Mouse (Mus musculus) stomach, embryonic 14.5 days (tissue): ENCODE data around the gene Tspan5. TPM values are rescaled to one million over a fixed set of nuclear protein-coding genes. Genes with fewer than 3 reads are reported as not detected.
A peak's percentile ranks its signal among the peaks of the same experiment; 100 is the strongest.

ENCODE experiments used
- ATAC-seq: fragments of 200-750 bp; cut with Nextera tagmentation; 2 replicates; pipeline ENCODE4 v1.8.0; 2017; ENCODE audit warnings: low read depth, moderate TSS enrichment; ENCODE audit not compliant: insufficient number of reproducible peaks, insufficient read depth, low FRiP score
- H3K27ac ChIP-seq: fragments of 300-500 bp; sonication (generic); 2 replicates; pipeline ENCODE4 v1.5.1; 2014; ENCODE audit warnings: mild to moderate bottlenecking, low read length, moderate library complexity, mixed read lengths
- H3K27me3 ChIP-seq: fragments of 300-500 bp; sonication (generic); 2 replicates; pipeline ENCODE4 v1.6.1; 2014; ENCODE audit warnings: low read length, control low read depth, mixed read lengths; ENCODE audit not compliant: control insufficient read depth, insufficient read depth
- H3K36me3 ChIP-seq: fragments of 300-500 bp; sonication (generic); 2 replicates; pipeline ENCODE4 v1.6.1; 2014; ENCODE audit warnings: mild to moderate bottlenecking, control low read depth, low read length, moderate library complexity, mixed read lengths; ENCODE audit not compliant: control insufficient read depth, insufficient read depth
- H3K4me1 ChIP-seq: fragments of 300-500 bp; sonication (generic); 2 replicates; pipeline ENCODE4 v1.6.1; 2014; ENCODE audit warnings: low read length, control low read depth, mixed read lengths; ENCODE audit not compliant: control insufficient read depth, insufficient read depth
- H3K4me2 ChIP-seq: fragments of 300-500 bp; sonication (generic); replicated peaks from 2 replicates; pipeline ENCODE4 v1.6.1; 2014; ENCODE audit warnings: low read depth, low read length, control low read depth
- H3K4me3 ChIP-seq: fragments of 300-500 bp; sonication (generic); 2 replicates; pipeline ENCODE4 v1.5.1; 2014; ENCODE audit warnings: low read depth, low read length, control low read depth
- H3K9ac ChIP-seq: fragments of 300-500 bp; sonication (generic); replicated peaks from 2 replicates; pipeline ENCODE4 v1.6.1; 2014; ENCODE audit warnings: low read depth, mild to moderate bottlenecking, control low read depth, low read length, moderate library complexity, mixed read lengths
- H3K9me3 ChIP-seq: fragments of 300-500 bp; sonication (generic); 2 replicates; pipeline ENCODE4 v1.6.1; 2016; ENCODE audit warnings: low read depth, low read length, control low read depth; ENCODE audit not compliant: control insufficient read depth
- WGBS: fragments of 180-500 bp; shearing (Covaris S2); extraction: QIAGEN DNeasy Blood & Tissue Kit; methylation state at CpG from one replicate; pipeline ENCODE4 v1.1.7; 2014; 5-methylcytosine and 5-hydroxymethylcytosine counted together
- polyA plus RNA-seq: library from polyadenylated mRNA; unstranded; fragments of >200 nt; fragmentation: Nextera tagmentation; extraction: Ambion mirVana; gene quantifications from 2 replicates; pipeline ENCODE4 v1.2.1, GENCODE M21; 2014

Gene Tspan5
- 34.3 and 44.7 TPM in 2 replicates for polyA plus RNA-seq

DNA sequence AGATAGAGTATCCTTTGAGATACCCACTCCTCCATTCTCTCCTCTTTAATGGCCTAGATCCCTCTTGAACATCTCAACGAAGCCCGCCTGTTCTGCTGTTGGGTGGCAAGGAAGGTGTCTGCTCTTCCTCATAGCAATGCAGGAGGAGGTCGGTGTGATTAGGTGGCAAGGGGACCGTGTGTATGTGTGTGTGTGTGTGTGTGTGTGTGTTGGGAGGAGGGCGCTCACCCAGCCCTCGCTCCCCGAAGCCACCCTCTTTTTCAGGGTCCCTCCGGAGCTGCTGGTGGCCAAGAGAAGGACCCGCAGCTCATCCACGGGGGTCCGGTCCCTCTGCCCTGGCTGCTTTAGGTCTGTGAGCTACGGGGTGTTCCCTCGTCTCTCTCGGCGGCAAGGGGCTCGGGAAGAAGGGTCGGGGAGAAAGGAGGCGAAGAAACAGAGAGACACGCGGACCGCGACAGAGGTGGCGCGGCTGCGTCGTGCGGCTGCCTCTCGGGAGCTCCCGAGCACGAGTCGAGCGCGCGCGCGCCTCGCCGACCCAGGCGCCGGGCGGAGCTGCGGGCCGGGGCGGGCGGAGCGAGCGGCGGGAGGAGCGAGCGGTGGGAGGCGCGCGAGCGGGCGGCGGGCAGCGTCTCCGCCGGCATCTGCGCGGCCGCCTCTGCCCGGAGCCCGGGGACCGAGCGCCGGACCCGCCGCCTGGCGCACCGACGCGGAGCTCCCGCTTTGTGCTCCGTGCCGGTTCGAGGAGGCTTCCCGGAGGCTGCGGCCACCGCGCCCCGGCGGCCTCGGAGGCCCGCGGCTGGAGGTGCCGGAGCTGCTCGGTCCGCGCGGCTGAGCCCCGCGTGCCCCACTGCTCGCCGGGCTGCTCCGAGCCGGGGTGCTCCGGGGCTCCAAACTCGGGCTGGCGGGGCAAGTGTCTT, at the start of gene Tspan5:
Tspan5 (plus strand) TSS at position 547 of the 917 bp plus-strand sequence.
- Histone ChIP-seq H3K4me1 (peaks cover 14% of the 10 kb centered on the region), H3K27ac (peak within 1 kb of the TSS; percentile 68), H3K27me3 (0 out of 2 replicates have a peak, but pooled peaks cover 2% of the 10 kb centered on the region), H3K36me3 (no peaks in the 10 kb centered on the region), H3K4me3 (peak within 1 kb of the TSS; percentile 83), H3K4me2 (peak within 1 kb of the TSS; percentile 75), H3K9me3 (no peaks in the 10 kb centered on the region), H3K9ac (peak within 1 kb of the TSS; percentile 67)
- peak; percentile 85 for ATAC-seq
- under 1% methylated on average over 77 of the region's 100 CpGs for WGBS

DNA sequence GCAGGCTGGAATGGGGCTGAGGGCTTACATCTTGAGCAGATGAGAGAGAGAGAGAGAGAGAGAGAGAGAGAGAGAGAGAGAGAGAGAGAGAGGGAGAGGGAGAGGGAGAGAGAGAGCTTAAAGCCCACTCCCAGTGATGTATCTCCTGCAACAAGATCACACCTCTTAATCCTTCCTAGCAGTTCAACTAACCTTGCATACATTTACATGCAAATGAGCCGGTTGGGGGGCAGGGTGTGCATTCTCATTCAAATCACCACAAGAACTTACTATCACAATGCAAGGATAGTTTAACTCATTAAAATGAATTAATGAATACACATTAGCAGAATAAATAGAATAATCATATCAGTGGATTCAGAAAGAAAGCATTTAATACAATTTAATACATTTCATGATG, 49.7 kb upstream of the Tspan5 start:
- H3K9ac ChIP-seq: no peak overlapping the region
- H3K4me3 ChIP-seq: no peak overlapping the region
- no peak for ATAC-seq
- no peaks in the 10 kb centered on the region for H3K4me1 ChIP-seq
- H3K27me3 ChIP-seq: no peaks in the 10 kb centered on the region
- no peak overlapping the region for H3K4me2 ChIP-seq
- WGBS: 41% methylated on average over 1 of the region's 1 CpGs
- H3K27ac ChIP-seq: no peak overlapping the region
- no peaks in the 10 kb centered on the region for H3K36me3 ChIP-seq
- H3K9me3 ChIP-seq: no peaks in the 10 kb centered on the region

DNA sequence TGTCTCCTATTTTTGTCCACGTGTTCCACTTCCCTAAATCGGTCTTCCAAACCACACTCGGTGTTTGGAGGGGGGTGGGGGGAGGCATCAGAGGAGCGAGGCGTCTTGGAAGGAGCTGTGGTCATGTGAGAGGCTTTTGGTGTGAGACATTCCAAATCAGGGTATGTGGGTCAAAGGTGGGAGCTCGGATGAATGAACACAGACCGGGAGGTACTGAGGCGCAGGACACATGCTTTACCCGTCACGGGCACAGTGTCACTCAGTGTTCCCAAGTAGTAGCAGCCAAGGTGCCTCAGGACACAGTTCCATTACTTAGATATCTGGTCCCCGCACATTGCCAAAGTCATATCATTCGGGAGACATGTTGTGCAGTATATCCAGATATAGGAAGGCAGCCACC, 38.6 kb upstream of the Tspan5 start:
- H3K9me3 ChIP-seq: no peaks in the 10 kb centered on the region
- WGBS: 82% methylated on average over 12 of the region's 12 CpGs
- no peaks in the 10 kb centered on the region for H3K36me3 ChIP-seq
- no peak for ATAC-seq
- H3K4me2 ChIP-seq: no peak overlapping the region
- H3K27ac ChIP-seq: no peak overlapping the region
- H3K27me3 ChIP-seq: no peaks in the 10 kb centered on the region
- H3K9ac ChIP-seq: no peak overlapping the region
- H3K4me1 ChIP-seq: no peaks in the 10 kb centered on the region
- H3K4me3 ChIP-seq: no peak overlapping the region

DNA sequence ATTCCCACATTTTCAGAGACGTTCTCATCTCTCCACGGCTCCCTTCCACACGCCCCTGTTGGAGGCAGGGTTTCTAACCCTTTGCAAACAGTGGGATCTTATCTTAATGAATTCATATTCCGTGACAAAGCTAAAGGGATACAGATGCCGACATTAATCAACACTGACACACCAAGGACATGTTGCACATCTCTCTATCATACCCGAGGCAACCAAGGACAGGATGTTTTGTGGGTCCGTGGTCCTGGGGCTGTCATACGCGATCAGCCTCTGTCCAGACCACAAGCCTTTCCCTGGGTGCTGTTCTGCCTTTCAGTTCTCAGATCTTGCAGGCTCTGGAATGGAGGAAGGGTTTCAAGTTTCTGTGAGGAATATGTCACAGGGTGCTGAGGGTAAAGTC, 37.5 kb upstream of the Tspan5 start:
- H3K36me3 ChIP-seq: no peaks in the 10 kb centered on the region
- no peak overlapping the region for H3K27ac ChIP-seq
- 66% methylated on average over 9 of the region's 9 CpGs for WGBS
- H3K9me3 ChIP-seq: no peaks in the 10 kb centered on the region
- no peaks in the 10 kb centered on the region for H3K27me3 ChIP-seq
- no peak overlapping the region for H3K4me2 ChIP-seq
- no peak overlapping the region for H3K4me3 ChIP-seq
- H3K4me1 ChIP-seq: no peaks in the 10 kb centered on the region
- H3K9ac ChIP-seq: no peak overlapping the region
- no peak for ATAC-seq

DNA sequence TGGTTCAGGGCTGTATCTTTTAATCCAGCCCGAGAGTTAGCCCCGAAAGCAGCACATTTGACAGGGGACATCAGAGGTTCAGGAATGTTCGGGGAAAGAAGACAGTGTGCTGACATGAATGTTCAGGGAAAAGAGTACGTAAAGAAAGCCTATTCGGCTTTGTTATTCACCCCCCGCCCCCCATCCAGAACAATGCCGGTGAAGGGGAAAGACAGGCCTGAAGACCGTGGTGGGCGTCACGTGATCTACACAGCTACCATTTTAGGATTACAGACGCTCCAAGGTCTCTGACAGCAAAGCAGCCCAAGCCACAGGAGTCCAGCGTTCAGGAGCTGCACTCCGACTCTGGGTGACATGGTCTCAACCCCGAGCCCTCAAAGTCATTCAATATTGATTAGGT, 36.1 kb upstream of the Tspan5 start:
- whole genome bisulfite sequencing: 67% methylated on average over 14 of the region's 14 CpGs
- no peaks in the 10 kb centered on the region for H3K27me3 ChIP-seq
- no peak overlapping the region for H3K4me3 ChIP-seq
- no peak overlapping the region for H3K4me2 ChIP-seq
- no peaks in the 10 kb centered on the region for H3K4me1 ChIP-seq
- no peak for ATAC-seq
- H3K27ac ChIP-seq: no peak overlapping the region
- no peak overlapping the region for H3K9ac ChIP-seq
- no peaks in the 10 kb centered on the region for H3K9me3 ChIP-seq
- H3K36me3 ChIP-seq: no peaks in the 10 kb centered on the region

DNA sequence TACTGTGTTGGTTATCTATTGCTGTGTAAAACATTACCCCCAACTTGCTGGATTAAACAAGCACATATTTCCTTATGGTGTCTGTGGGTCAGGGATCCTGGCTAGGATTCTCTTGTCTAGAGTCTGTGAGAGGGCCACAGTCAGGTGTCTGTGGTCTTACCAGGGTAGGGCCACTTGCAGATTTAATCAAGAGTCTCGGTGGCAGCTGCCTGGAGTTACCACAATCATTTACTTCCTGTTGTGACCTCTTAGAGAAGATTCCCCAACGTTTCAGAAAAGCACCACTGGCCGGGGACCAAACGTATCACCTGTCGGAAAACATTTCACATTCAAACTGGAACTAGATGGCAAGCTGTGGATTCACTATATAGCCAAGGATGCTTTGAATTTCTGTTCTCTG, 32.8 kb upstream of the Tspan5 start:
- no peak for ATAC-seq

DNA sequence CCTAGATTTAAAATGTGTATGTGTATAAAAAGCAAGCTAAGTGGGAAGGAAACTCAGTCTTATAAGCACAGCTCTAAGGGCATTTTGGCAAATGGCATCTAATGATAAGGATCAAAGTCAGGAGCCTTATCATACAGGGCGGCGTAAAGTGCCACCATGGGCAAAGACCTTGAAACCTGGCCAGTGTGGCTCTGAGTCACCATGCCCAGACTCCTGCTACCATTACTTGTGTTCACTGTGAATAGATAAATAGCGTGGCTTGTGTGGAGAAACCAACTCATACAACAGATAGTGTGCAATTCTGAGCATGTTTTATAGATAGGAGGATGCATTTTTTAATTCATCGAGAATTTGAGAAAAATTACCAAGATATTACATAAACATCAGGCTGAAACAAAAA, 30.0 kb upstream of the Tspan5 start:
- H3K27me3 ChIP-seq: no peaks in the 10 kb centered on the region
- WGBS: 93% methylated on average over 4 of the region's 4 CpGs
- no peak overlapping the region for H3K27ac ChIP-seq
- no peaks in the 10 kb centered on the region for H3K36me3 ChIP-seq
- no peak for ATAC-seq
- no peak overlapping the region for H3K4me2 ChIP-seq
- H3K9ac ChIP-seq: no peak overlapping the region
- no peaks in the 10 kb centered on the region for H3K4me1 ChIP-seq
- H3K4me3 ChIP-seq: no peak overlapping the region
- H3K9me3 ChIP-seq: no peaks in the 10 kb centered on the region

More for the DNA sequence above, 32.8 kb upstream of the Tspan5 start:
- Histone ChIP-seq H3K4me3 (no peak overlapping the region), H3K9ac (no peak overlapping the region), H3K27me3 (no peaks in the 10 kb centered on the region), H3K4me1 (no peaks in the 10 kb centered on the region), H3K4me2 (no peak overlapping the region), H3K27ac (no peak overlapping the region), H3K36me3 (no peaks in the 10 kb centered on the region), H3K9me3 (no peaks in the 10 kb centered on the region)
- WGBS: 71% methylated on average over 5 of the region's 5 CpGs

DNA sequence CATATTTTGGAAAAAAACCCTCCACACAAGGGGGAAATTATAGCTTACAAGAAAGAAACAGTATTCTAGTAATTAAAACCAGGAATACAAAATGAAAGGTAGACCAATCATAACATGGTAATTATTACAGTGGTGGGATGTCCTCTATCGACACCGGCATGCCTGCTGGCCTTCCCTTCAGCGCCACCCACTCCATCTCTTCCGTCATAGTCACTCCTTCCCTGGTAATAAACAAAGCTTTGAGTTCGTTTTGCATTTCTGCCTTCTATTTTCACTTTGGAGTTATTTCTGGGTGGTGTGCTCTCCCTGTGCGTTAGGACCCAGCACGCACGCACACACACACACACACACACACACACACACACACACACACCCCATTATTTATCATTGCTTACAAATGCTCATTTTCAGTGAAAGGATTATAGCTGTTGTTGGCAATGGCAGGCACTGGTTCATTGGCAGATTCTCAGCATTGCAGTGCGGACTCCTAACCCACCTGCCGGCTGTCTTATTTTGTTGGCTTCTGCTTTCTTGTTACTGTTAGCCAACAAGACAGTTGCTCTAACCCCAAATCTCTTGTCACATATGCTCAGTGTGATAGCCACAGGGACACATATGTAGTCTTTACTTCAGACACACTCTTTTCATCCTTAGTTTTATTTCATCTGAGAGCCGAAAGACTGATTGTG, 29.4 kb upstream of the Tspan5 start:
- WGBS: 83% methylated on average over 11 of the region's 11 CpGs
- H3K9me3 ChIP-seq: no peaks in the 10 kb centered on the region

More for the DNA sequence above, 29.4 kb upstream of the Tspan5 start:
- no peak overlapping the region for H3K27ac ChIP-seq
- no peaks in the 10 kb centered on the region for H3K4me1 ChIP-seq
- no peak overlapping the region for H3K4me3 ChIP-seq
- no peak overlapping the region for H3K4me2 ChIP-seq
- H3K9ac ChIP-seq: no peak overlapping the region
- H3K27me3 ChIP-seq: no peaks in the 10 kb centered on the region
- H3K36me3 ChIP-seq: no peaks in the 10 kb centered on the region
- no peak for ATAC-seq
